Mouse (Mus musculus): ENCODE results near the gene Polr2a. TPM values are rescaled to one million over a fixed set of nuclear protein-coding genes. Genes with fewer than 3 reads are reported as not detected.

Polr2a gene
- total and polyA plus RNA-seq, 2 experiments from 2014 or later: 10.2 to 16.9 TPM

GRCm38 (mm10) chr11:69778985-69779384, 20.5 kb upstream of the Polr2a start:
- Histone ChIP-seq H3K9me3 (ENCODE audit: low read length) (no peaks in the 10 kb centered on the region), H3K27ac (ENCODE audit: low read depth, low read length) (no peak overlapping the region), H3K4me2 (ENCODE audit: low read depth, low read length, poor library complexity, severe bottlenecking) (no peak overlapping the region), H3K4me3 (ENCODE audit: low read depth, low read length) (no peak overlapping the region), H3K4me1 (ENCODE audit: insufficient read depth, low read length) (no peaks in the 10 kb centered on the region), H3K36me3 (ENCODE audit: insufficient read depth, low read length) (peaks cover 20% of the 10 kb centered on the region; the same call in 1 of the 2 replicates), H3K9ac (replicated peaks; ENCODE audit: low read length, poor library complexity, severe bottlenecking) (no peak overlapping the region), H3K27me3 (ENCODE audit: insufficient read depth, low read length) (no peaks in the 10 kb centered on the region)
- 59% methylated on average over 7 of the region's 7 CpGs for WGBS
- DNase-seq (ENCODE audit: low spot score) (no peak), ATAC-seq (ENCODE audit: low FRiP score) (no peak)
- TF ChIP-seq CTCF (IDR thresholded peaks at IDR 0.05): no peak

- Histone ChIP-seq H3K27me3 (ENCODE audit: insufficient read depth, low read length) (no peaks in the 10 kb centered on the region), H3K27ac (ENCODE audit: low read depth, low read length) (no peak overlapping the region), H3K4me1 (ENCODE audit: insufficient read depth, low read length) (no peaks in the 10 kb centered on the region), H3K4me3 (ENCODE audit: low read depth, low read length) (no peak overlapping the region), H3K9me3 (ENCODE audit: low read length) (no peaks in the 10 kb centered on the region), H3K4me2 (ENCODE audit: low read depth, low read length, poor library complexity, severe bottlenecking) (no peak overlapping the region), H3K36me3 (ENCODE audit: insufficient read depth, low read length) (peaks cover 20% of the 10 kb centered on the region; the same call in 1 of the 2 replicates), H3K9ac (replicated peaks; ENCODE audit: low read length, poor library complexity, severe bottlenecking) (no peak overlapping the region)
- TF ChIP-seq CTCF (IDR thresholded peaks at IDR 0.05): no peak
- ATAC-seq (ENCODE audit: low FRiP score) (no peak), DNase-seq (ENCODE audit: low spot score) (no peak)
- 73% methylated on average over 23 of the region's 23 CpGs for WGBS
Observed at GRCm38 (mm10) chr11:69778258-69778982, 20.0 kb upstream of the Polr2a start.

DNA sequence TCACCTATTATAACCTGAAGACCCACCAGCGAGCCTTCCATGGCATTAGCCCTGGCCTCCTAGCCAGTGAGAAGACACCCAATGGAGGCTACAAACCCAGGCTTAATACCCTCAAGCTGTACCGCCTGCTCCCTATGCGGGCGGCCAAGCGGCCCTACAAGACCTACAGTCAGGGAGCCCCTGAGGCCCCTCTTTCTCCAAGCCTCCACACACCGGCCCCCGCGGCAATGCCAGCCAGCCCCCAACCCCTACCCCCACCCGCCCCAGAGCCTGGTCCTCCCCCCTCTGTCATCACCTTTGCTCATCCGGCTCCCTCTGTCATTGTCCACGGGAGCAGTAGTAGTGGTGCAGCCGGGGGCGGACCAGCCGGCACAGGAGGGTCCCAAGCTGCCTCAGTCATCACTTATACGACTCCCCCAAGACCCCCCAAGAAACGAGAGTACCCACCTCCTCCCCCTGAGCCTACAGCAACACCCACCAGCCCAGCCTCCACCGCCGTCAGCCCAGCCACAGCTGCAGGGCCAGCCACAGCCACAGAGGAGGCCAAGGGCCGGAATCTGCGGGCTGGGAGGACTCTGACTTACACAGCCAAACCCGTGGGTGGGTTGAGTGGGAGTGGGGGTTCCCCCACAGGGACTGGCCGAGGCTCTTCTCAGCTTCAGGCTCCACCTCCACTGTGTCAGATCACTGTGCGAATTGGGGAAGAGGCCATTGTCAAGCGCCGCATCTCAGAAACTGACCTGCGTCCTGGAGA, 19.2 kb upstream of the Polr2a start:
- WGBS: 62% methylated on average over 25 of the region's 26 CpGs
- Histone ChIP-seq H3K27me3 (ENCODE audit: insufficient read depth, low read length) (no peaks in the 10 kb centered on the region), H3K9ac (replicated peaks; ENCODE audit: low read length, poor library complexity, severe bottlenecking) (no peak overlapping the region), H3K4me2 (ENCODE audit: low read depth, low read length, poor library complexity, severe bottlenecking) (no peak overlapping the region), H3K9me3 (ENCODE audit: low read length) (no peaks in the 10 kb centered on the region), H3K27ac (ENCODE audit: low read depth, low read length) (no peak overlapping the region), H3K4me3 (ENCODE audit: low read depth, low read length) (no peak overlapping the region), H3K4me1 (ENCODE audit: insufficient read depth, low read length) (no peaks in the 10 kb centered on the region), H3K36me3 (ENCODE audit: insufficient read depth, low read length) (peaks cover 20% of the 10 kb centered on the region; the same call in 1 of the 2 replicates)
- TF ChIP-seq CTCF (IDR thresholded peaks at IDR 0.05): no peak
- ATAC-seq (ENCODE audit: low FRiP score) (no peak), DNase-seq (ENCODE audit: low spot score) (no peak)

DNA sequence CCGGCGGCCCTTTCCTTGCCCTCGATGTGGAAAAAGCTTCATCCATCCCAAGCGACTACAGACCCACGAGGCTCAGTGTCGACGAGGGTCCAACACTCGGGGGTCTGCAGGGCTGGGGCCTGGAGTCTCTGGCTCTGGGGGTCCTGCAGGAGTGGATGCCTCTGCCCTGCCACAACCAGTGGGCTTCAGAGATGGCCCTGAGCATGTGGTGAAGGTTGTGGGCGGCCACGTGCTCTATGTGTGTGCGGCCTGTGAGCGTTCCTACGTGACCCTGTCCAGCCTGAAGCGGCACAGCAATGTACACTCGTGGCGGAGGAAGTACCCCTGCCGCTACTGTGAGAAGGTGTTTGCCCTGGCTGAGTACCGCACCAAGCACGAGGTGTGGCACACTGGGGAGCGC, 18.1 kb upstream of the Polr2a start:
- WGBS: 89% methylated on average over 20 of the region's 20 CpGs
- H3K36me3 ChIP-seq (ENCODE audit: insufficient read depth, low read length): peaks cover 20% of the 10 kb centered on the region; the same call in 1 of the 2 replicates
- no peak for ATAC-seq (ENCODE audit: low FRiP score)

GRCm38 (mm10) chr11:69775716-69776115, 17.3 kb upstream of the Polr2a start:
- no peak overlapping the region for H3K4me2 ChIP-seq (ENCODE audit: low read depth, low read length, poor library complexity, severe bottlenecking)
- no peak for TF ChIP-seq CTCF (IDR thresholded peaks at IDR 0.05)
- no peak overlapping the region for H3K27ac ChIP-seq (ENCODE audit: low read depth, low read length)
- DNase-seq (ENCODE audit: low spot score) (no peak), ATAC-seq (ENCODE audit: low FRiP score) (no peak)
- no peaks in the 10 kb centered on the region for H3K9me3 ChIP-seq (ENCODE audit: low read length)
- no peaks in the 10 kb centered on the region for H3K27me3 ChIP-seq (ENCODE audit: insufficient read depth, low read length)
- no peaks in the 10 kb centered on the region for H3K4me1 ChIP-seq (ENCODE audit: insufficient read depth, low read length)
- H3K4me3 ChIP-seq (ENCODE audit: low read depth, low read length): no peak overlapping the region
- H3K36me3 ChIP-seq (ENCODE audit: insufficient read depth, low read length): peaks cover 20% of the 10 kb centered on the region; the same call in 1 of the 2 replicates
- WGBS: 74% methylated on average over 10 of the region's 10 CpGs
- no peak overlapping the region for H3K9ac ChIP-seq (replicated peaks; ENCODE audit: low read length, poor library complexity, severe bottlenecking)

More for the DNA sequence above, 18.1 kb upstream of the Polr2a start:
- Histone ChIP-seq H3K4me1 (ENCODE audit: insufficient read depth, low read length) (no peaks in the 10 kb centered on the region), H3K27ac (ENCODE audit: low read depth, low read length) (no peak overlapping the region), H3K9ac (replicated peaks; ENCODE audit: low read length, poor library complexity, severe bottlenecking) (no peak overlapping the region), H3K4me2 (ENCODE audit: low read depth, low read length, poor library complexity, severe bottlenecking) (no peak overlapping the region), H3K27me3 (ENCODE audit: insufficient read depth, low read length) (no peaks in the 10 kb centered on the region), H3K4me3 (ENCODE audit: low read depth, low read length) (no peak overlapping the region), H3K9me3 (ENCODE audit: low read length) (no peaks in the 10 kb centered on the region)
- no peak for TF ChIP-seq CTCF (IDR thresholded peaks at IDR 0.05)
- no peak for DNase-seq (ENCODE audit: low spot score)

DNA sequence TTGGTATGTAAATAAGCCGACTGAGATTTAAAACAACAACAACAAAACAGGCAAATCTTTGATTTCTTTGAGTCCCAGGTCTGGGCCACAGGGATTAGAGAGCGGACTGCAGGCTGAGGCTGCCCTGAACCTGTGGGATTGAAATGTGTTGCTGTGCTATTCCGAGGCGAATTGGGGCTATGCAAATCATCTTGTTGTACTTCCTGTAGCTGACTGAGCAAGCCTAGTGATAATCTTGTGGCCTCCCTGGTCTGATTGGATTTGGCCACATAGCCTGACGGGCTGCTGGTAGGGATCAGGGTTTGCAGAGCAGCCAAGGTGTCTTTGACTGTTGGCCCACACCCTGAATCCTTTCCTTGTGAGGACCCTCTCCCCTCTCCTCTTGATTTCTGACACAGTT, 16.5 kb upstream of the Polr2a start:
- 50% methylated on average over 5 of the region's 5 CpGs for WGBS
- H3K4me1 ChIP-seq (ENCODE audit: insufficient read depth, low read length): no peaks in the 10 kb centered on the region
- no peak overlapping the region for H3K4me3 ChIP-seq (ENCODE audit: low read depth, low read length)
- H3K27me3 ChIP-seq (ENCODE audit: insufficient read depth, low read length): no peaks in the 10 kb centered on the region
- no peak overlapping the region for H3K9ac ChIP-seq (replicated peaks; ENCODE audit: low read length, poor library complexity, severe bottlenecking)
- H3K4me2 ChIP-seq (ENCODE audit: low read depth, low read length, poor library complexity, severe bottlenecking): no peak overlapping the region
- no peaks in the 10 kb centered on the region for H3K9me3 ChIP-seq (ENCODE audit: low read length)
- DNase-seq (ENCODE audit: low spot score) (no peak), ATAC-seq (ENCODE audit: low FRiP score) (no peak)
- TF ChIP-seq CTCF (IDR thresholded peaks at IDR 0.05): no peak
- peaks cover 20% of the 10 kb centered on the region; the same call in 1 of the 2 replicates for H3K36me3 ChIP-seq (ENCODE audit: insufficient read depth, low read length)
- no peak overlapping the region for H3K27ac ChIP-seq (ENCODE audit: low read depth, low read length)

All from midbrain, postnatal 0 days (tissue).